Mouse (Mus musculus) subcutaneous adipose tissue, adult 2 months (tissue): Measurements from ENCODE around the gene Serpinb9c. TPM values are rescaled to one million over a fixed set of nuclear protein-coding genes. Genes with fewer than 3 reads are reported as not detected.

Source experiments
- polyA plus RNA-seq: library from polyadenylated mRNA; depleted of rRNA; stranded (reverse); fragments of >200 nt; gene quantifications from 2 replicates; pipeline ENCODE4 v1.2.3, GENCODE M21; 2012; ENCODE audit warnings: low replicate concordance; rRNA removed

The Serpinb9c gene
- polyA plus RNA-seq = not detected in 2 replicates

GRCm38 (mm10) chr13:33159642-33160041 lies at the start of gene Serpinb9c:
Serpinb9c (minus strand) TSS chr13:33159742.

DNA sequence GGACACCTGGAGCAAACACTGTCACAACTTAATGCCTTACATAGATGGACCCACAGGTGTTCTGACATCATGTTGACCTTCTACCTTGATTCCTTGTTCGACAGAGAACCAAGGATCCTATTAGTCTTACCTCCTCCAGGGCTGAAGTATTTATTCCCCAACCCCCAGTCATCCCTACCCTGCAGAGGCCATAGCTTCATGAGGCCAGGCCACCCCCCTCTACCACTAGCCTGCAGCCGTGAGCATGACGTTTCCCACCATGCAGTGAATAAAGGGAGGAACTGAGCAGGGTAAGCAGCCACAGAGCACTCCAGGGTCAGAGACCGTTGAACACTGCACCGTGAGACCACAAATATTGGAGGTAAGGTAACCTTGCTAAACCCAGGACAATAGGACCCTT lies 33.1 kb upstream of the Serpinb9c start, which contains the start of gene Serpinb9d:
TSS of gene Serpinb9d (plus strand) at position 301 of the 400 bp plus-strand sequence.

Other genes with a start within 250 kb of the Serpinb9c start
- 4.3 and 7.8 TPM in 2 replicates for gene Serpinb6b, start 194.5 kb downstream of the Serpinb9c start, polyA plus RNA-seq
- gene Serpinb9, start 156.5 kb downstream of the Serpinb9c start, polyA plus RNA-seq = 9.9 and 12.9 TPM in 2 replicates
- gene Serpinb9b, start 132.3 kb downstream of the Serpinb9c start, polyA plus RNA-seq = 0.21 and 0.30 TPM in 2 replicates
- not detected in 2 replicates for gene Serpinb1b, start 81.2 kb downstream of the Serpinb9c start, polyA plus RNA-seq
- not detected in 2 replicates for gene Serpinb9d, start 33.2 kb upstream of the Serpinb9c start, polyA plus RNA-seq
- not detected in 2 replicates for gene Serpinb9e, start 89.9 kb upstream of the Serpinb9c start, polyA plus RNA-seq
- not detected in 2 replicates for gene Serpinb9f, start 164.3 kb upstream of the Serpinb9c start, polyA plus RNA-seq
- not detected in 2 replicates for gene Gm11397, start 236.0 kb upstream of the Serpinb9c start, polyA plus RNA-seq